Mouse (Mus musculus) layer of hippocampus, adult 9-10 months (tissue): ENCODE measurements around the gene Smarcad1.
A peak's percentile ranks its signal among the peaks of the same experiment; 100 is the strongest.
"Not testable (repeated sequence)": the region's sequence is repeated elsewhere in the genome, so short reads cannot be mapped to it uniquely, and the experiment has no call there.

Experiments
- DNase-seq: peaks from one replicate; pipeline ENCODE4 v3.0.0; 2022; ENCODE audit warnings: low spot score

The Smarcad1 gene

DNA sequence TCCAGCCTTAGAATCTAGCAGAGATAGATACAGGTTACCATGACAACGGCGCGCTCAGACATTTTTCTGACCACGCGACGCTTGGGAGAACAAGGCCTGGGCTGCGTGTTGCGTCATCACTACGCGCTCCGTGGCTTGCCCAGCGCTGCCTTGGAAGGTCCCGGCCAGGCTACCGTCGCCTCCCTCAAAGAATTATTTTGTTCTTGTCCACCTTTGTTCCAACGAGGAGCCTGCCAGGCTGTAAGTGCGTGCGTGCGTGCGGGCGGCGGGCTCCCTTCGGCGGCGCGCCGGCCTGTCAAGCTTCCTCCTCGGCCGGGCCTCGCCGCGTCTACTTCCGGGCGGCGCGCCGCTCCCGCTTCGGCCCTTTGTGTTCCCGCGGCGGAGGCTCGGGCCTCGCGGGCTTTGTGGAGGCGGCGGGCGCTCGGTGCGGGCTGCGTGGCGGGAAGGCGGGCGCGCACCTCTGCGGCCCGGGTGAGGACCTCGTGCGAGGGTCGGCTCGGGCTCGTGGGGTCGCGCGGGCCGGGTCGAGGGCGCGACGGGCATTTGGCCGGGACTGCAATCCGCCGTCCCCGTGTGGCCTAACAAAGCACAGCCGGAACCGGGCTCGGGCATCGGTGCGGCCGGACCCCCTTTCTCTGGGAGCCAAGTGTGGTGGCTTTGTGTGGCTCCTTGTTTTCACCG, at the start of gene Smarcad1:
TSS of gene Smarcad1 (plus strand) at position 93 of the 681 bp plus-strand sequence.
- peak; percentile 91 for DNase-seq

- DNase-seq = no peak
Observed at GRCm38 (mm10) chr6:64996824-64997421, 45.5 kb upstream of the Smarcad1 start.

GRCm38 (mm10) chr6:64997805-64998204, 44.6 kb upstream of the Smarcad1 start:
- no peak for DNase-seq

- not testable (repeated sequence) for DNase-seq
Observed at GRCm38 (mm10) chr6:65000757-65001156, 41.6 kb upstream of the Smarcad1 start.

GRCm38 (mm10) chr6:65002196-65002595, 40.2 kb upstream of the Smarcad1 start:
- DNase-seq = no peak

GRCm38 (mm10) chr6:65008836-65009235, 33.5 kb upstream of the Smarcad1 start:
- DNase-seq = no peak

- no peak for DNase-seq
Observed at GRCm38 (mm10) chr6:65011444-65011990, 30.9 kb upstream of the Smarcad1 start.

- DNase-seq = no peak
Observed at GRCm38 (mm10) chr6:65012142-65012541, 30.2 kb upstream of the Smarcad1 start.

DNA sequence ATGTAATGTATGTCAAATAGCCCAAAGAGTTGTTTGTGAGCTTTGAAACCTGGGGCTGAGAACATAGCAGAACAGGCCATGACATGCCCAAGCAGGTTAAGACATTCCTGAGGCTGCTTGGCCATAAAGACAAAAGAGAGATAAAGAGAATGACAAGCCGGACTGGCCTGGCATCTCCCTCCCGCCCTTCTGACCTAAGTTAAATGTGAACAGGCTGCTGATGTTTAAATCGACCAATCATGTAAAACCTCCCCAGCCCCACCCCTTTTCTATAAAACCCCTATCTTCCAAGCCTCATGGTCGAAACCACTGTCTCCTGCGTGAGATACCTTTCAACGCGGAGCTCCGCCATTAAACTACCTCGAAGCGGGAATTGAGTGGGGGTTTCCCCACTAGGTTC, 24.8 kb upstream of the Smarcad1 start:
- no peak for DNase-seq

DNA sequence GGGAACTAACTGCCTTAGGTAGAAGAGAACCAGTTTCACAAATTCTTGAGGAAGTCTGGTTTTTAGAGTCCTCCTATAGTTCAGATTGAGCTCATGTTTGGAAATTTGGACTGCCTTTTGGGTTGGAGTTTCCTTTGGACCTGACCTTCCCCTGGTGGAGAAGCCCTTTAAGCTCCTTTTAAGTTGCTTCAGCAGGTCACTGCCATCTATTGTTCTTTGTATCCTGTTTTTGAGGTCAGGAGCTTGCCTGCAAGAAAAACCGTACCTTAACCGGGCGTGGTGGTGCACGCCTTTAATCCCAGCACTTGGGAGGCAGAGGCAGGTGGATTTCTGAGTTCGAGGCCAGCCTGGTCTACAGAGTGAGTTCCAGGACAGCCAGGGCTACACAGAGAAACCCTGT, 23.4 kb upstream of the Smarcad1 start:
- not testable (repeated sequence) for DNase-seq

- DNase-seq = no peak
Observed at GRCm38 (mm10) chr6:65021883-65022282, 20.5 kb upstream of the Smarcad1 start.

DNA sequence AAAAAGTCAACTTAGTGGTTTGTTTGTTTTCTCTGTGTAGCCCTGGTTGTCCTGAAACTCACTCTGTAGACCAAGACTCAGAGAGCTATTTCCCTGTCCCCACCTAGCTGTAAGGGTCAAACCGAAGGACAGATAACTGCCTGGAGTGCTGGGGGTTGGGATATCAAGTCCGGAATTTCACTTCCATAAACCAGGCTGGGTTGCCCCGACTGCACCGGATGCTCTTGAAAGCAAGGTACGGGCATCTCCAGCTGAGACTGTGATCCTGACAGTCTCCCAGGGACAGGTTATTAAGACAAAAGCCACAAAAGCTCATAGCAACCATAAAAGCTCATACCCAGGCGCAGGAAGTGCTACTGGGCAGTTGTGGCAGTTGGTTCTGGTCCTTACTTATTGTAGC, 19.3 kb upstream of the Smarcad1 start:
- DNase-seq = no peak

GRCm38 (mm10) chr6:65024668-65025067, 17.7 kb upstream of the Smarcad1 start:
- DNase-seq = no peak

GRCm38 (mm10) chr6:65025130-65025529, 17.3 kb upstream of the Smarcad1 start:
- DNase-seq = no peak

- DNase-seq = no peak
Observed at GRCm38 (mm10) chr6:65034661-65035060, 7.7 kb upstream of the Smarcad1 start.

GRCm38 (mm10) chr6:65035469-65035868, 6.9 kb upstream of the Smarcad1 start:
- no peak for DNase-seq

DNA sequence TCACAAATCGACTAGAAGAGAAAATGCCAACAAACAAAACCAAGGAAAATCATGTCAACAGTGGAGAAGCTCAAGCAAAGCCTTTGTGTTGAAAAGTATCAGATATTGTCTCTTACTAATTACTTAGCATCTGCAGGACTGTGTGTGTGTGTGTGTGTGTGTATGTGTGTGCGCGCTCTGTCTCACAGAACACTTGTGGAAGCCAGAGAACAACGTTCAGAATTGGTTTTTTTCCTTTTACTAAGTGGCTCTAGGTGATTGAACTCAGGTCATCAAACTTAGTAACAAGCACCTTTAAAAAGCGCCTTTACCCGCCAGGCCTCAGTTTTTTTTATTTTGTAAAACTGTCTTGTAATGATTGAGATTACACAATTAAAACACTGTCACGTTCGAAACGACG, 451 bp upstream of the Smarcad1 start:
- no peak for DNase-seq

DNA sequence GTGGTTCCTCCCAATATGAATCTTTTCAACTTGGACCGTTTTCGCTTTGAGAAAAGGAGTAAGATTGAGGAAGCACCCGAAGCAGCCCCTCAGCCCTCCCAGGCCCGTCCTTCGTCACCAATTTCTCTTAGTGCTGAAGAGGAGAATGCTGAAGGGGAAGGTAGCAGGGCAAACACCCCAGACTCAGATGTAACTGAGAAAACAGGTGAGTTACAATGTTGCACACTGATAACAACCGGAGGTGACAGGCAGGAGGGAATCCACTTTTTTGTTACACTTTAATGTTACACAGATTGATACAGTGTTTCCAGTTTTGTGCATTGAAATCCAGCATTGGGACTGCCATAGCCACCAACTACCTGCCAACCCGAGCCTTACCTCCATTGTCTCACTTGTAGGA, 858 bp downstream of the Smarcad1 start:
- no peak for DNase-seq

GRCm38 (mm10) chr6:65049100-65049499, 6.7 kb downstream of the Smarcad1 start:
- no peak for DNase-seq

GRCm38 (mm10) chr6:65056620-65057019, 14.2 kb downstream of the Smarcad1 start:
- DNase-seq = no peak

GRCm38 (mm10) chr6:65057137-65057536, 14.8 kb downstream of the Smarcad1 start:
- DNase-seq = not testable (repeated sequence)

DNA sequence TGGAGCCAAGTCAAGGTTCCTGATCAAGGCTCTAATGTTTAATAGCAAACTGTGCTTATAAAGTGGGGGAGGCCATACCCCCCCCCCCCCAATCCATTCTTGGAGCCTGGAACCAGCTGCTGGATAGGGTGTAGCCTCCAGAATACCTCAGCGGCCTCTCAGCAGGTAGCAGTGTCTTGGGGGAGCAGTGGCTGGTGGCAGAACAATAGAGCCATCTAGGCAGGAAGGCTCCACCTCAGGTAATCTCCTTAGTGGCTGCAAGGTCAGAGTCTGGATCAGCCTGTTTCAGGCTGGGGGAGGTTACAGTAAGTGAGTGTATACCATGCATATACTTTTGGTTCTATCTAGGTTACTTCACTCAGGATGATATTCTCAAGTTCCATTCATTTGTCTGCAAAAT, 18.7 kb downstream of the Smarcad1 start:
- no peak for DNase-seq

DNA sequence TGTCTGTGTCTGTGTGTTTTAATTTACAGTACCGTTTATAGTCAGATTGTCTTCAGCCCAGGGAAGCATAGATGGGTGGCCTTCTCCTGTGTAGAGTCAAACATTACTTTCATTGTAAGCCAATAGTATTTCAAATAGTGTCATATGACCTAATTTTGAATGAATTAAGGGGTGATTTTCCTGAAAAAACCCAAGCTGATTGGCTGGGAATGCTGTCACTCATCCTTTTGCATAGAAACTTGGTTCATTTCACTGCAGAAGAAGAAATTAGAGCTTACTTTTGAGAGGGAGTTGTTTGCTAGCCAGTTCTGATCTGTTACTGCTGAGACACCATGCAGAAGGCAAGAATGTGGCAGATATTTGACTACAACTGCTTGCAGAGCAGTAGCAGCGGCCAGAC, 32.8 kb downstream of the Smarcad1 start:
- no peak for DNase-seq

- DNase-seq = no peak
Observed at GRCm38 (mm10) chr6:65079139-65079538, 36.8 kb downstream of the Smarcad1 start.
